Mouse (Mus musculus) cortical plate, adult 2 months (tissue): ENCODE measurements around the gene Bcl7c. TPM values are rescaled to one million over a fixed set of nuclear protein-coding genes. Genes with fewer than 3 reads are reported as not detected.

Experiments
- H3K27ac ChIP-seq: fragments of 200-500 bp; 2 replicates; pipeline ENCODE4 v1.5.1; 2012; ENCODE audit warnings: low read length, control low read depth, inconsistent platforms; ENCODE audit not compliant: insufficient read depth
- H3K4me1 ChIP-seq: fragments of 200-500 bp; 2 replicates; pipeline ENCODE4 v1.6.1; 2011; ENCODE audit warnings: low read length; ENCODE audit not compliant: control insufficient read depth, insufficient read depth
- H3K4me3 ChIP-seq: fragments of 200-500 bp; 2 replicates; pipeline ENCODE4 v1.5.1; 2011; ENCODE audit warnings: mild to moderate bottlenecking, low read length, control low read depth; ENCODE audit not compliant: insufficient read depth
- CTCF ChIP-seq: fragments of 200-500 bp; IDR thresholded peaks from 2 replicates; pipeline ENCODE4 v1.5.1; 2011; ENCODE audit warnings: mild to moderate bottlenecking, control low read depth, low read length; ENCODE audit not compliant: insufficient read depth; ENCODE audit errors: extremely low read depth
- POLR2A ChIP-seq: fragments of 200-500 bp; IDR thresholded peaks from 2 replicates; pipeline ENCODE4 v1.6.1; 2011; ENCODE audit warnings: mild to moderate bottlenecking, low read length, control low read depth; ENCODE audit not compliant: insufficient read depth; ENCODE audit errors: extremely low read depth
- polyA plus RNA-seq: library from polyadenylated mRNA; depleted of rRNA; stranded (reverse); fragments of >200 nt; gene quantifications from 2 replicates; pipeline ENCODE4 v1.2.3, GENCODE M21; 2012; rRNA removed

Bcl7c gene
- polyA plus RNA-seq = 25.5 and 27.0 TPM in 2 replicates

GRCm38 (mm10) chr7:127708207-127709078, at the start of gene Bcl7c:
Gene Bcl7c, minus strand, starts transcription at chr7:127708933.
- Histone ChIP-seq H3K4me3 (peak within 1 kb of the TSS; percentile 43), H3K4me1 (no peaks in the 10 kb centered on the region; the same call in 1 of the 2 replicates), H3K27ac (peak within 1 kb of the TSS; percentile 91)
- TF ChIP-seq POLR2A = no peak
- no peak for TF ChIP-seq CTCF

GRCm38 (mm10) chr7:127753741-127754140, 45.0 kb upstream of the Bcl7c start:
- peaks cover 3% of the 10 kb centered on the region; the same call in 1 of the 2 replicates for H3K4me1 ChIP-seq
- no peak overlapping the region for H3K27ac ChIP-seq
- no peak for TF ChIP-seq CTCF
- TF ChIP-seq POLR2A = no peak
- no peak overlapping the region for H3K4me3 ChIP-seq

- no peak overlapping the region for H3K4me3 ChIP-seq
- no peak for TF ChIP-seq POLR2A
- TF ChIP-seq CTCF = no peak
- peaks cover 3% of the 10 kb centered on the region; the same call in 1 of the 2 replicates for H3K4me1 ChIP-seq
- H3K27ac ChIP-seq = no peak overlapping the region
Observed at GRCm38 (mm10) chr7:127753158-127753557, 44.4 kb upstream of the Bcl7c start.

GRCm38 (mm10) chr7:127752069-127752468, 43.3 kb upstream of the Bcl7c start:
- no peak for TF ChIP-seq CTCF
- Histone ChIP-seq H3K4me3 (no peak overlapping the region), H3K27ac (no peak overlapping the region), H3K4me1 (peaks cover 3% of the 10 kb centered on the region; the same call in 1 of the 2 replicates)

GRCm38 (mm10) chr7:127751619-127752018, 42.9 kb upstream of the Bcl7c start:
- H3K4me1 ChIP-seq = peaks cover 3% of the 10 kb centered on the region; the same call in 1 of the 2 replicates
- no peak overlapping the region for H3K27ac ChIP-seq
- H3K4me3 ChIP-seq = no peak overlapping the region
- TF ChIP-seq CTCF = no peak
- TF ChIP-seq POLR2A = no peak

- TF ChIP-seq CTCF (no peak), POLR2A (peak; percentile 37; the same call in 1 of the 2 replicates)
- no peak overlapping the region for H3K27ac ChIP-seq
- H3K4me1 ChIP-seq = no peaks in the 10 kb centered on the region
- peak overlapping the region; percentile 14; the same call in 1 of the 2 replicates for H3K4me3 ChIP-seq
Observed at GRCm38 (mm10) chr7:127750131-127751127, 41.7 kb upstream of the Bcl7c start.

- Histone ChIP-seq H3K4me1 (no peaks in the 10 kb centered on the region), H3K27ac (no peak overlapping the region), H3K4me3 (no peak overlapping the region)
- no peak for TF ChIP-seq POLR2A
- TF ChIP-seq CTCF = no peak
Observed at GRCm38 (mm10) chr7:127748235-127748560, 39.5 kb upstream of the Bcl7c start.

GRCm38 (mm10) chr7:127747559-127748234, 39.0 kb upstream of the Bcl7c start:
- TF ChIP-seq CTCF = no peak
- no peak for TF ChIP-seq POLR2A
- no peak overlapping the region for H3K27ac ChIP-seq
- peak overlapping the region; percentile 32 for H3K4me3 ChIP-seq
- H3K4me1 ChIP-seq = no peaks in the 10 kb centered on the region
